Mouse (Mus musculus) macrophage (primary cell): ENCODE measurements around the gene Gabarapl2. TPM values are rescaled to one million over a fixed set of nuclear protein-coding genes. Genes with fewer than 3 reads are reported as not detected.

Experiments used
- H3K27ac ChIP-seq: fragments of 350-480 bp; formaldehyde crosslinking; 2 replicates; pipeline ENCODE4 v1.9.0; 2021
- H3K36me3 ChIP-seq: fragments of 350-480 bp; formaldehyde crosslinking; 2 replicates; pipeline ENCODE4 v1.9.0; 2021; ENCODE audit errors: inconsistent target
- H3K4me3 ChIP-seq: fragments of 350-480 bp; formaldehyde crosslinking; 2 replicates; pipeline ENCODE4 v1.9.0; 2021; ENCODE audit errors: inconsistent target
- H3K79me2 ChIP-seq: fragments of 350-480 bp; formaldehyde crosslinking; 2 replicates; pipeline ENCODE4 v1.9.0; 2021; ENCODE audit errors: inconsistent target
- WGBS: methylation state at CpG from one replicate; pipeline ENCODE4 v1.1.7; 2026; ENCODE audit warnings: inconsistent platforms; ENCODE audit not compliant: missing documents; 5-methylcytosine and 5-hydroxymethylcytosine counted together
- polyA plus RNA-seq: library from polyadenylated mRNA; stranded (reverse); fragments of 250-400 nt; gene quantifications from 3 replicates; pipeline ENCODE4 v1.2.4, GENCODE M21; 2018; ENCODE audit warnings: inconsistent platforms

The Gabarapl2 gene
- polyA plus RNA-seq, 1 experiment from 2014 or later, result 61.3 TPM

- no peak overlapping the region for H3K27ac ChIP-seq
- 68% methylated on average over 3 of the region's 3 CpGs for WGBS
- peaks cover 34% of the 10 kb centered on the region; the same call in 1 of the 2 replicates for H3K36me3 ChIP-seq
- no peak overlapping the region for H3K4me3 ChIP-seq
- H3K79me2 ChIP-seq, result peaks cover 16% of the 10 kb centered on the region; the same call in 1 of the 2 replicates
Observed at GRCm38 (mm10) chr8:111950846-111951245, 10.3 kb downstream of the Gabarapl2 start.

- Histone ChIP-seq H3K36me3 (peaks cover 33% of the 10 kb centered on the region; the same call in 1 of the 2 replicates), H3K27ac (no peak overlapping the region), H3K79me2 (peaks cover 16% of the 10 kb centered on the region; the same call in 1 of the 2 replicates), H3K4me3 (no peak overlapping the region)
- WGBS, result 92% methylated on average over 7 of the region's 7 CpGs
Observed at GRCm38 (mm10) chr8:111951317-111951716, 10.8 kb downstream of the Gabarapl2 start.

- peaks cover 39% of the 10 kb centered on the region; the same call in 1 of the 2 replicates for H3K36me3 ChIP-seq
- no peak overlapping the region for H3K4me3 ChIP-seq
- WGBS, result 98% methylated on average over 5 of the region's 5 CpGs
- H3K27ac ChIP-seq, result no peak overlapping the region
- H3K79me2 ChIP-seq, result peaks cover 16% of the 10 kb centered on the region; the same call in 1 of the 2 replicates
Observed at GRCm38 (mm10) chr8:111951936-111952335, 11.4 kb downstream of the Gabarapl2 start.

GRCm38 (mm10) chr8:111954844-111955594 is 14.5 kb downstream of the Gabarapl2 start:
- 97% methylated on average over 4 of the region's 4 CpGs for WGBS
- Histone ChIP-seq H3K4me3 (no peak overlapping the region), H3K79me2 (peaks cover 9% of the 10 kb centered on the region; the same call in 1 of the 2 replicates), H3K27ac (no peak overlapping the region), H3K36me3 (peaks cover 33% of the 10 kb centered on the region; the same call in 1 of the 2 replicates)

- H3K27ac ChIP-seq, result no peak overlapping the region
- WGBS, result 52% methylated on average over 4 of the region's 5 CpGs
- peaks cover 33% of the 10 kb centered on the region; the same call in 1 of the 2 replicates for H3K36me3 ChIP-seq
- H3K79me2 ChIP-seq, result peaks cover 6% of the 10 kb centered on the region; the same call in 1 of the 2 replicates
- H3K4me3 ChIP-seq, result no peak overlapping the region
Observed at GRCm38 (mm10) chr8:111955879-111956278, 15.4 kb downstream of the Gabarapl2 start.

- H3K4me3 ChIP-seq, result no peak overlapping the region
- no peak overlapping the region for H3K27ac ChIP-seq
- H3K36me3 ChIP-seq, result peaks cover 33% of the 10 kb centered on the region; the same call in 1 of the 2 replicates
- H3K79me2 ChIP-seq, result no peaks in the 10 kb centered on the region
- 96% methylated on average over 2 of the region's 2 CpGs for WGBS
Observed at GRCm38 (mm10) chr8:111957231-111957630, 16.7 kb downstream of the Gabarapl2 start.

GRCm38 (mm10) chr8:111960591-111961321 is 20.3 kb downstream of the Gabarapl2 start:
- no peak overlapping the region for H3K4me3 ChIP-seq
- 89% methylated on average over 15 of the region's 15 CpGs for WGBS
- no peak overlapping the region for H3K27ac ChIP-seq
- H3K36me3 ChIP-seq, result 0 out of 2 replicates have a peak, but pooled peaks cover 9% of the 10 kb centered on the region
- H3K79me2 ChIP-seq, result no peaks in the 10 kb centered on the region

GRCm38 (mm10) chr8:111961330-111961729 is 20.8 kb downstream of the Gabarapl2 start:
- 93% methylated on average over 3 of the region's 3 CpGs for WGBS
- Histone ChIP-seq H3K4me3 (no peak overlapping the region), H3K79me2 (no peaks in the 10 kb centered on the region), H3K27ac (no peak overlapping the region), H3K36me3 (0 out of 2 replicates have a peak, but pooled peaks cover 9% of the 10 kb centered on the region)

- H3K27ac ChIP-seq, result no peak overlapping the region
- H3K4me3 ChIP-seq, result no peak overlapping the region
- no peaks in the 10 kb centered on the region for H3K79me2 ChIP-seq
- no peaks in the 10 kb centered on the region for H3K36me3 ChIP-seq
- WGBS, result 82% methylated on average over 1 of the region's 1 CpGs
Observed at GRCm38 (mm10) chr8:111962589-111962988, 22.1 kb downstream of the Gabarapl2 start.

- no peaks in the 10 kb centered on the region for H3K36me3 ChIP-seq
- no peak overlapping the region for H3K4me3 ChIP-seq
- 87% methylated on average over 7 of the region's 10 CpGs for WGBS
- H3K79me2 ChIP-seq, result no peaks in the 10 kb centered on the region
- no peak overlapping the region for H3K27ac ChIP-seq
Observed at GRCm38 (mm10) chr8:111963091-111963490, 22.6 kb downstream of the Gabarapl2 start.

- WGBS, result 89% methylated on average over 4 of the region's 4 CpGs
- no peak overlapping the region for H3K4me3 ChIP-seq
- H3K36me3 ChIP-seq, result no peaks in the 10 kb centered on the region
- no peak overlapping the region for H3K27ac ChIP-seq
- no peaks in the 10 kb centered on the region for H3K79me2 ChIP-seq
Observed at GRCm38 (mm10) chr8:111963546-111963945, 23.0 kb downstream of the Gabarapl2 start.

- Histone ChIP-seq H3K4me3 (no peak overlapping the region), H3K36me3 (no peaks in the 10 kb centered on the region), H3K79me2 (no peaks in the 10 kb centered on the region), H3K27ac (no peak overlapping the region)
- 74% methylated on average over 5 of the region's 5 CpGs for WGBS
Observed at GRCm38 (mm10) chr8:111964351-111964750, 23.8 kb downstream of the Gabarapl2 start.

- no peaks in the 10 kb centered on the region for H3K36me3 ChIP-seq
- no peak overlapping the region for H3K4me3 ChIP-seq
- H3K27ac ChIP-seq, result no peak overlapping the region
- no peaks in the 10 kb centered on the region for H3K79me2 ChIP-seq
- 67% methylated on average over 4 of the region's 7 CpGs for WGBS
Observed at GRCm38 (mm10) chr8:111964849-111965561, 24.5 kb downstream of the Gabarapl2 start.

- Histone ChIP-seq H3K79me2 (no peaks in the 10 kb centered on the region), H3K27ac (no peak overlapping the region), H3K4me3 (no peak overlapping the region), H3K36me3 (no peaks in the 10 kb centered on the region)
- WGBS, result 47% methylated on average over 5 of the region's 5 CpGs
Observed at GRCm38 (mm10) chr8:111967246-111967870, 26.9 kb downstream of the Gabarapl2 start.
